Mouse (Mus musculus) cerebellum, postnatal 4 days (tissue): Measurements from ENCODE around the gene Tpte.
A peak's percentile ranks its signal among the peaks of the same experiment; 100 is the strongest.

Experiments used
- DNase-seq, 2 experiments: peaks; one replicate each; pipeline ENCODE4 v3.0.0; 2022; ENCODE audit warnings: low spot score in 2 of 2, mixed read lengths in 1 of 2

Tpte gene

DNA sequence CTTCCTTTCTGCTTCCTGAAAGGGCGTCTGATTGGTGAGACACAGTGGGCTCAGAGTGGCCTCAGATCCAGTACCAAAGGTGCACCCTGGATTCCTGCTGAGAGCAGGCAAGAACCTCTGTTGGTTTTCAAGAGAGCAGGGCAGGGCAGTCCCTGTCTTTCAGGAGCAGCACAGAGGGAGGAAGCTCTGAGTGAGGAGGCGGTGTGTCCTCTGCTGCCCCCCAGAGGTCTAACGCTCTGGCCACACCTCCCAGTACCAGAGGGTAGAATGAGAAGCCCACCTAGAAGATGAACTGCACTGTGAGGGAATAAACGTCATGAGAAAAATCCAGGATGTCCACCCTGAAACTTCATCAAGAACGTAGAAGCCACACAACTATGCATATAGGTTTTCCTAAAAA is 93.7 kb downstream of the Tpte start:
- DNase-seq = peak in 1 of 2 experiments; percentile 49

DNA sequence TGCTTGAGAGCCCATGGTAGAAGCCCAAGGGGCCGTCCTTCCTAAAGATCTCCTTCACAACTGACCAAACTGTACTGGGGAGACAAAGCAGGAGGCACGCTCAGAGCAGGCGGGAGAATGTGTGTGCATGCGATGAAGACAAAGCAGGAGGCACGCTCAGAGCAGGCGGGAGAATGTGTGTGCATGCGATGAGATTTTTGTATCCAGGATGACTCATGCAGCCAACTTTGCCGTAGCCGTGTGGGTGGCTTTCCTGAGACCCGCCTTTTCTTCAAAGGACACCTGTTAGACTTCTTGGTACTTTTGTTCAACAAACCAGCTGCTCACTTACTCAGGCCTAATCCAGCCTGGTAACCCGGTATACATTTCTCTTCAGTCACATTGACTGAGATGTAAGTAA is 97.7 kb downstream of the Tpte start:
- DNase-seq = no peak

DNA sequence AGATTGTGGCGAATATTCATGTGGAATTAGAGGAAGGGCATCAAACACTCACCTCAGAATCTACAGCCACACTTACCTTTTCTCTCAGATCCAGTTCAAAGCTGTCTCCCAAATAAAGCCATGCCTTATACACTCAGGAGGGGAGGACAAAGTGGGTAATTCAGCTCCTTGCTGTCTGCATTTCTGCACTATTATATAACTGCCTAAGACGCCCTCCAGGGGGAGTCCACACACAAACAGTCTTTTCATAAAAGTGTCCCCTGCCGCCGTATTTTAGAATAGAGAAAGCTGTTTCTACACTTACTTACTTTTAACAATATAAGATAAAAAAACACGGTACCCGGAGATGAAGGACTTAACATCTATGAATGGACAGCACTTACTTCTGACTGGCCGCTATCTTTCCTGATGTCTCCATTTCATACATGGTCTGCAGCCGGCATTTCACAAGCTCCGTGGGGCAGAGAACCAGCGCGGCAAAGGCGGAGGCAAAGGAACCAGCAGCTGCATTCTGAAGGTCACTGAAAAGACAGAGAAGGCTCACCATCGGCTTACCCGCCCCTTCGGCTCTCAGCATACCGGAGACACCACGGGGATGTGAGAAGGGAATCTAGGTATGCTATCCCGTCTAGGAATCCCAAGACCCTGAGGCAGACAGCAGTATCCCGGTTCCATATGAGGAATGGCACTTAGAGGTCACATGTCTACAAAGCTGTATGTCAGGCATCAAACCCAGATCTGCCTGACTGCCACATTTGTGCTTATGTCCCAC is 99.8 kb downstream of the Tpte start:
- no peak for DNase-seq

DNA sequence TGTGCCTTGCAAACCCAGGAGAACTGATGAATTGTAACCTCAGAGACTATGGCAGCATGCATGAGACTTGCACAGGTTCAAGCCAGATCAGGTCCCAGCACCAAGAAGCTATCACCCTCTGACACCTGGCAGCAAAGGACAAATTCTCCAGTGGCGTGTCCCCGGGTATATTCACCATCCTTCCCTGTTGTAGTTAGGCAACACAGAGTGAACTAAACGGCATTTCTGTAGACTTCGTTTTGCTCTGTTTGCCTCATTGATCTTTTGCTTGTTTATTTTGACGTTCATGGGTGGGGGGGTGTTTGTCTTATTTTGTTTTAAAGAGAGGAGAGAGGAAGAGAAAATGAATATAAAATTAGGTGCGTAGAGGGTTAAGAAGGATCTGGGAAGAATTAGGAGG is 101.9 kb downstream of the Tpte start:
- no peak for DNase-seq

DNA sequence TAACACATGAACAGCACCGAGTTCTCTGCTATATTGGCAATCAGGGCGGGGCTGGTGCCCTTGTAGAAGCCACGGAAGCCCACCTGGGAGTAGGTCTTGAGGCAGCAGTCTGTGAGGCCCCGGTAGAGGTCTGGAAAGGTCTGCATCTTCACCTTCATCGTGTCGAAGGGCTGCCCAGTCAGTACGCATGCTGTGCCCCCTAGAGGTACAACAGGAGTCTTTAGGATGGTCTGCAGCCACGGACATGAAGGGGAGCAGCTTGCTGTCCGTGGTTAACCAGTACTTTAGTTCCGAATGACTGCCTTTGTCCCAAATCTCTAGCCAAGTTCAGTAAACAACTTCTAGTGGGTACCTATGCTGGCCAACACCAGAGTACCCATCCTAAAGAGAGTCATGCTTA is 106.6 kb downstream of the Tpte start:
- no peak for DNase-seq

DNA sequence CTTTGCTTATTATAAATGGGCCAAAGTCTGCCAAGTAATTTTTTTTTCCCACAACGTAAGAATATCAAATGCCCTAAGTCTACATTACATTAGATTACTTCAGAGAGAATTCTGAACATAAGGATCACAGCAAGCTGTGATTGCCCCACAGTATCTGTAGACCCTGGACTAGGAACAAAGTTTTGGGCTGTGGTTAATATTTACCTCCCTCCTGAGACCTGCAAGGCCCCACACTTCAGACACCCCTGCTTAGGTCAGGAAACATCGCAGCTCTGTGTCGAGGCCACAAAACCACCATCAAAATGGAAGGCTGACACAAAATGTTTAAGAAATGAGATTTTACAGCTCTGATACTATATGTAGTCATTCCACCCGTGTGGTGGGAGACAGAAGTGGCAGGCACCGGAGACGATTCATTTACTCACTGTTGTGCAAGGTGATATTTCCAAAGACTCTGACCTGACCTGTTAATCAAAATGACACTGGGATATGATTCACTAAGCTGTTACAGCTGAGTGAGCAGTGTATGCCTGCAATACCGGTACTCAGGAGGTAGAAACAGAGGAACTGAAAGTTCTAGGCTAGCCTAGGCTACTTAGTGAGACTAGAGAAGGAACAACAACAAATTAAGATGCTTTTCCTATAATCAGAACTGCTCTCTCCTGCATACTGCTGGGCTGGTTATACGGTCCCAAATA is 107.7 kb downstream of the Tpte start:
- no peak for DNase-seq

DNA sequence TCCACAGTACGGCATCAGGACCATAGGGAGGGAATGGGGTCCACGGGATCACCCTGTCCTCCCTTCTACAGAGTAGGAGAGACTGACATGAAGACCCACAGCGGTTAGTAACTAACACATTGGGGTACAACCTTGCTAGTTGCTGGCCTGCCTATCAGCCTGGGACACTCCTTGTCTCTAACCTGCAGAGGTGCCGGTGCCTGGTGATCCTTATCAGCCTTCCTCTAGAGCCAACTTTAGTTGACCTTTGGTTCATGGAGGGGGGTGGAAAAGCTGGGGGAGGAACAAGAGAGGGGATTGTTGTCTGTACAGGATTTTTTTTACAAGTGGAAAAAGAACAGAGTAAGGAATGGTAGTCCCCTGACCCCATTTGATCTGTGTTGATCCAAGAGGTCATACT is 111.2 kb downstream of the Tpte start:
- no peak for DNase-seq

DNA sequence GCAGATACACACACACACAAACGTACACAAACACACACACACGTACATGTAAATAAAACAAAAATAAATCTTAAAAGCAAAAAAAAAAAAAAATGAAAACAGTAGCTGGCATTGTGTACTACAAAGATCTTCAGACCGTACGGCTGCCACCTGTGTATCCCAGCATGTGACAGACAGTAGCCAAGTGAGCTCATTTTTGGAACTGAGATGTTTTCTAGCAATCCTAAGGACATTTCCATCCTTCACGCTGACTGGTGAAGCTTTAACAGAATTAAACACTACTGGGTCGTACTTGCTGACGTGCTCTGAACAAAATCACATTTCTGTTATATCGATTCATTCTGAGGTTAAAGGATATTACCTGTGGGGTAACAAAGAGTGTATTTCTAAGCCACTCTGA is 112.0 kb downstream of the Tpte start:
- DNase-seq = no peak

DNA sequence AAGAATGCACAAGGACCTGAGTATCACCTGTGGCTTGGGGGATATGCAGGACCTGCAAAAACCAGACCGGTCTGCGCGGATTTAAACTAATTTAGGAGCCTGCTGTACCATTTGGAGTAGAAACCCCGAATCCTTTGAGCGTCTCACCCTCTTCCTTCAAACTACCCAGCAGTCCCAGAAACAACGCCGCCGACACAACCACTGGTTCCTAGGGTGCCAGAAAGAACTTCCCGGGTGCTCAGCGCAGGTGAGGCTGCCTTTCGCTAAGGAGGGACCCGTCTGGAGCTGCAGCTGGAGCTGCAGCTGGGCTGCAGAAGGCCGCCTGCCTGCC is 114.5 kb downstream of the Tpte start:
- DNase-seq = no peak

DNA sequence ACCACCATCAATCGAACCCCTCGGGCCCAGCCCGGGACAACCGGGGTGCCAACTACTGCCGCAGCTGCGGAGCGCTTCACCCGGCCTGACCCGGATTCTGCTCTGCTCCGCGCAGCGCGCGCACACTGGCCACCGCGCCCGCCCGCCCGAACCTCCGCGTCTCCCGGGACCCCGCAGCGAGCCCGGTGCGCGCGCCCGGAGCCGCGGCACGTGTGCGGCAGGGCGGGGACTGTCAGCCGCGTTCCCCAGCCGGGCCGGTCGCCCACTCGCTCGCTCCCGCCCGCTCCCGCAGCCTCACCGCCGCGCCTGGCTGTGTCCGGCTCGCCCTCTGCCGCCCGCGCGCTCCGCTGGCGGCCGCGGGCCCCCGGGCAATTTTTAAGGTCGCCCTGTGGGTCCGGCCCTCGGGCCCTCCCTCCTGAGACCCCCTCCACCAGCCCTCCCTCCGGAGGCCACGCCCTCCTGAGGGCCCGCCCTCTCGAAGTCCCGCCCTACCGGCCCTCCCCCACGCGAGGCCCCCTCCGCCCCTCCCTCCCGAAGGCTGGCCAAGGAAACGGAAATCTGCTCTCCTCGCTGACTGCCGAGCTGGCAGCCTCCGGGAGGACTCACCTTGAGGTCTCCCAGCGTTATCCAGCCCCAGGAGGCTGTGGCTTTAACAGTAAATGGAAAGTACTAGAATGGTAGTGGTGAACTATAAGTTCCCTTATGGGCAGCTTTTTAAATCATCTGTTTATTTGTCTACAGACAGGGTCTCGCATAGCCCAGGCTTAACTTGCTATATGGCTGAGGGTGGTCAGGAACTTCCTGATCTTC is 115.1 kb downstream of the Tpte start, which contains the start of gene Slc25a15:
Gene Slc25a15 (minus strand): TSS at position 456 of the 810 bp plus-strand sequence.
- DNase-seq = peak; percentile 64 to 86

DNA sequence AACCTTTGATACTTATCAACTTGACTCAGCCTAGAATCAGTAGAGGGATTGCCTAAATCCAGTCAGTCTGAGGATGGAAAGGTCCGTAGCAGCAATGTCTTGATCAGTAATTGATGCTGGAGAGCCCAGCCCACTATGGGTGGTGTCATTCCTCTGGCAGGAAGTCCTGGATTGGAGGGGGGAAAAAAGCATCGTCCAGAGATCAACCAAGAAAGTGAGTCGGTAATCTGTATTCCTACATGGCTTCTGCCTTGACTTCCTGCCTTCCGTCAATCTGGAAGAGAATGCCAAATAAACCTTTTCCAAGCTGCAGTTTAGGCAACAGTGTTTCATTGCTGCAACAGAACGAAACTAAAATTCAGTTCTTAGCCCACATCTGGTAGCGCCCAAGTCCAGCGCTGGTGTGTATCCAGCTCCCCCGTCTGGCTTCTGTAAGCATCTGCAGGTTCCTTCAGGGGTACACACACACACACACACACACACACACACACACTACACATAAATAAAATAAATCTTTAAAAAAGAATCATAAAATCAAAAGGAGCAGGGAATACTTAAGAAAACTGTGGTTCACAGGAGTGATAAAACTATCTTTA is 116.1 kb downstream of the Tpte start:
- DNase-seq = no peak

DNA sequence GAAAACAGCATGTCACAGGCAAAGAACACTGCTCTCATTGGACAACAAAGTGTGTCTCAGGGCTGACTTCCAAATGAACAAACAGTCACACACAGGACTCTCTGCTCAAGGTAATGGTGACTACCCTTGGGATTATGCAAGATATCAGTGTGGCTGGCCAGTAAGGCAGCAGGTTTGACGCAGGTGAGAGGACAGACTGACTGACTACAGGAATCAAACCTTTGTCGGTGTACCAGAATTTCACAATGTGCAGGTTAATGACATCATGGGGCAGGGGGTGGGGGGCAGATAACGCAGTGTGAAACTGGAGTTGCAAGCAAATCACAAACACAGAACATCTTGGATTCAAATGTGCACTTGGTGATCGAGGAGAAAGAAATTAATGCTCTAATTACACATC is 117.4 kb downstream of the Tpte start:
- no peak for DNase-seq

DNA sequence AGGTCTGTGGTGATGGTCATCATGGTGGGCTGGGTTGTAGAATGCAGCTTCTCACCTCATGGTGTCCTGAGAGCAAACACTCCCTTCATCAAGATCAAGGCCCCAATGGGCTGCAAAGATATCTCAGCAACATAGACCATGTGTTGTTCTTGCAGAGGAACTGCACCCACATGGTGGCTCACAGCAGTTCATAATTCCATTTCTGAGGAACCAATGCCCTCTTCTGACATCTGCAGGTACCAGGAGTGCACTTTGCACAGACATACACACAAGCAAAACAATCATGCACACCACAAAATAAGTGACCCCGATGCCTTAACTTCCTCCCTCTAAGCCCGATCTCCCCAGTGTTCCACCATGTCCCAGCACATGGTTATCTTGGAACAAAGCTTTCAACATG is 120.0 kb downstream of the Tpte start:
- DNase-seq = no peak

DNA sequence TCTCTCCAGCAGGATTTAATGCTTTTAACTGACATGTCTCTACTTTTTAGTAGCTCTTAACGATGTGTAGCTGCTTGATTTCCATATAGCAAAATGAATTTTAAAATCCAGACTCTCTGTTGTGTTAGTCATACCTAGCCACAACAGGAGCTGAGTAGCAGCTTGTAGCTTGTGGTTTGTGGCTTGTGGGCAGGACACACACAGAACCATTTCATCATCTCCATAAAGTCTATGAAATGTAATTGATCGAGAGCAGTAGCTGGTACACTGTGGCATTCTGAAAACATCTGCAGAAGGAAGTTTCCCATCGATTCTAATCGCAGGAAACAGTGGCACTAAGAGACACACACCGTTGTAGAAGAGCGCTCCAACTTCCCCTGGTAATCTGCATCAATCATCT is 122.5 kb downstream of the Tpte start:
- DNase-seq = no peak

DNA sequence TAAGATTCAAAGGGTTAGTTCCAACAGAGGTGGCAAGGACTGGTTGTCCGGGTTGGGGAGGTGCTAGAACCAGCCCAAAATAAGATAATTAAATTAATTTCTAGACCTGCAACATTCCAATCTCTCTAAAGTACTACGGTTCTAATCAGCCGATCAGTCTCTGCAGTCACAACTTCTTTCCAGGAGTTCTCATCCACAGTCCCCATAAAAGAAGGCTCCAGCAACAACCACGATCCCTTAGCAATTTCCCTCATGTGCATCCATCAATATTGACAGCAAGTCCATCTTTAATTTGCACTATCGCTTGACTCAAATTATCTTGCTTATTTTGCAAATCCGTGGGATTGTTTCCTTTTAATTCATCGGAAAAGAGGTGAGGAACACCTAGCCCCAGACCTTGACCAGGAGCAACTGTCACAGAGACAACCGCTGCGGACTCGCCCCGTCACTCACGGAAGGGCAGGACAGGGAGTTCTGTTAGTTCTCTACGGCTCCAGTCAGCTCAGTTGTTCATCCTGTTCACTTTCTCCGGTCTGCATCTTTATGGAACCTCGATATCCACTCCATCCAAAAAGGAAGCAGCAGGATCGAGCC is 127.5 kb downstream of the Tpte start:
- DNase-seq = no peak

DNA sequence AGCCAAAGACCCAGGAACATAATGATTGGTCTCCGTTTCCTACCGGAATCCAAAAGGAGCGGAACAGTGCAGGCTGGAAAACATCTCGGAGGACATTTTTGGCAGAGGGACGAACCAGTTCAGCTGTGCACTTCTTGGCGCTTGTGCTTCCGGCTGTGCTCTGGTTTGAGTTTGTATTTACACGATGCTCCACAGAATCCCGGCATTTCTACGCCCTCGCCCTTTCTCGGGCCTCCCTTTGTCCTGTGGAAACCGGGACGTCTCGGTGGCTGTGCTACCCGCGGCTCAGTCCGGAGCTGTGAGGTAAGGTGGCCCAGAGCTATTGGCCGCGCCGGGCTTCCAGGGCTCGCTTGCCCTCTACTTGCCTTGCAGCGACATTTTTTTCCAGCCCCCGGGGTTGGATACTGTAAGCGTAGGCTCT is 128.1 kb downstream of the Tpte start, which contains the start of gene Mrps31:
Gene Mrps31 (plus strand): TSS at position 80 of the 421 bp plus-strand sequence.
- peak; percentile 43 to 78 for DNase-seq

DNA sequence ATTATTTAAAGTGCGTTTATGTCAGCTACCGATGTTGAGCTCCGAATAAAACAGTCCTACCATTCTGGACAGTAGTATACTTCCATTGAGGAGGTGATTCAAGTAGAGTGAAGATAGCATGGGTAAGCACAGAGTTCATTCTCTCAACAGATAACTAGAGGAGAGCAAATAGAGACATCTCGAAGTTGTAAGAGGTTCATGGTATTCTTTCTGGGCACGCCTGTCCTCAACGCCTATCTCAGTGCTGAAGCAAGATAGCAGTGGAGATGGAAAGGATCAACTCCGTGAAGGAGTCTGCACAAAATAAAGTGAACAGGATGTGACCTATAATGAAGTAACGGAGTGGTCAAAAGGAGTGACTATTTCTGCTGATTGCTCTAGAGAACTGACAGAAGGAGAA is 128.7 kb downstream of the Tpte start:
- DNase-seq = no peak
